Mouse (Mus musculus): ENCODE data around the gene Numa1.
"Not testable (repeated sequence)": the region's sequence is repeated elsewhere in the genome, so short reads cannot be mapped to it uniquely, and the experiment has no call there.

The Numa1 gene

GRCm38 (mm10) chr7:101933751-101934240 is at the start of gene Numa1, which contains the start of gene Lrrc51:
Numa1 (plus strand) TSS chr7:101934111.
Lrrc51 (minus strand) TSS chr7:101933895.
- DNase-seq (ENCODE audit: extremely low read depth, insufficient read length, low spot score) = peak; percentile 93

- no peak for DNase-seq (ENCODE audit: extremely low read depth, insufficient read length, low spot score)
Measured at GRCm38 (mm10) chr7:101884160-101884559, 49.8 kb upstream of the Numa1 start.

- no peak for DNase-seq (ENCODE audit: extremely low read depth, insufficient read length, low spot score)
Measured at GRCm38 (mm10) chr7:101886274-101886673, 47.6 kb upstream of the Numa1 start.

GRCm38 (mm10) chr7:101888460-101888859 is 45.5 kb upstream of the Numa1 start:
- DNase-seq (ENCODE audit: extremely low read depth, insufficient read length, low spot score) = no peak

- no peak for DNase-seq (ENCODE audit: extremely low read depth, insufficient read length, low spot score)
Measured at GRCm38 (mm10) chr7:101895695-101896094, 38.2 kb upstream of the Numa1 start.

- peak; percentile 95 for DNase-seq (ENCODE audit: extremely low read depth, insufficient read length, low spot score)
Measured at GRCm38 (mm10) chr7:101896104-101897066, 37.5 kb upstream of the Numa1 start.

GRCm38 (mm10) chr7:101900331-101901097 is 33.4 kb upstream of the Numa1 start:
- no peak for DNase-seq (ENCODE audit: extremely low read depth, insufficient read length, low spot score)

- no peak for DNase-seq (ENCODE audit: extremely low read depth, insufficient read length, low spot score)
Measured at GRCm38 (mm10) chr7:101901969-101902368, 31.9 kb upstream of the Numa1 start.

GRCm38 (mm10) chr7:101902846-101903245 is 31.1 kb upstream of the Numa1 start:
- DNase-seq (ENCODE audit: extremely low read depth, insufficient read length, low spot score) = no peak

- peak; percentile 98 for DNase-seq (ENCODE audit: extremely low read depth, insufficient read length, low spot score)
Measured at GRCm38 (mm10) chr7:101905561-101906286, 28.2 kb upstream of the Numa1 start, which contains the start of gene Lamtor1. Lamtor1 (plus strand) TSS chr7:101905904.

- no peak for DNase-seq (ENCODE audit: extremely low read depth, insufficient read length, low spot score)
Measured at GRCm38 (mm10) chr7:101906287-101906681, 27.6 kb upstream of the Numa1 start, which contains the start of gene Tomt. Tomt (minus strand) TSS chr7:101906359.

GRCm38 (mm10) chr7:101906696-101907095 is 27.2 kb upstream of the Numa1 start:
- DNase-seq (ENCODE audit: extremely low read depth, insufficient read length, low spot score) = no peak

GRCm38 (mm10) chr7:101908367-101908766 is 25.5 kb upstream of the Numa1 start:
- DNase-seq (ENCODE audit: extremely low read depth, insufficient read length, low spot score) = no peak

- DNase-seq (ENCODE audit: extremely low read depth, insufficient read length, low spot score) = no peak
Measured at GRCm38 (mm10) chr7:101910138-101910537, 23.8 kb upstream of the Numa1 start.

GRCm38 (mm10) chr7:101911982-101912381 is 21.9 kb upstream of the Numa1 start:
- DNase-seq (ENCODE audit: extremely low read depth, insufficient read length, low spot score) = no peak

GRCm38 (mm10) chr7:101918071-101918470 is 15.8 kb upstream of the Numa1 start:
- DNase-seq (ENCODE audit: extremely low read depth, insufficient read length, low spot score) = no peak

- not testable (repeated sequence) for DNase-seq (ENCODE audit: extremely low read depth, insufficient read length, low spot score)
Measured at GRCm38 (mm10) chr7:101925892-101926291, 8.0 kb upstream of the Numa1 start.

- DNase-seq (ENCODE audit: extremely low read depth, insufficient read length, low spot score) = no peak
Measured at GRCm38 (mm10) chr7:101928093-101928492, 5.8 kb upstream of the Numa1 start.

GRCm38 (mm10) chr7:101932551-101932950 is 1.4 kb upstream of the Numa1 start:
- no peak for DNase-seq (ENCODE audit: extremely low read depth, insufficient read length, low spot score)

GRCm38 (mm10) chr7:101933300-101933699 is 611 bp upstream of the Numa1 start:
- DNase-seq (ENCODE audit: extremely low read depth, insufficient read length, low spot score) = no peak
